Mouse (Mus musculus): ENCODE data around the gene Scrg1.
A peak's percentile ranks its signal among the peaks of the same experiment; 100 is the strongest.
"Not testable (repeated sequence)": the region's sequence is repeated elsewhere in the genome, so short reads cannot be mapped to it uniquely, and the experiment has no call there.

Gene Scrg1

GRCm38 (mm10) chr8:57510791-57511315 lies 55.1 kb downstream of the Scrg1 start:
- no peak for DNase-seq (ENCODE audit: low spot score)

- peak; percentile 99 for DNase-seq (ENCODE audit: low spot score)
Observed at GRCm38 (mm10) chr8:57511316-57512118, 55.8 kb downstream of the Scrg1 start, which contains the start of gene Hmgb2. TSS of gene Hmgb2 (plus strand) at chr8:57511907.

DNA sequence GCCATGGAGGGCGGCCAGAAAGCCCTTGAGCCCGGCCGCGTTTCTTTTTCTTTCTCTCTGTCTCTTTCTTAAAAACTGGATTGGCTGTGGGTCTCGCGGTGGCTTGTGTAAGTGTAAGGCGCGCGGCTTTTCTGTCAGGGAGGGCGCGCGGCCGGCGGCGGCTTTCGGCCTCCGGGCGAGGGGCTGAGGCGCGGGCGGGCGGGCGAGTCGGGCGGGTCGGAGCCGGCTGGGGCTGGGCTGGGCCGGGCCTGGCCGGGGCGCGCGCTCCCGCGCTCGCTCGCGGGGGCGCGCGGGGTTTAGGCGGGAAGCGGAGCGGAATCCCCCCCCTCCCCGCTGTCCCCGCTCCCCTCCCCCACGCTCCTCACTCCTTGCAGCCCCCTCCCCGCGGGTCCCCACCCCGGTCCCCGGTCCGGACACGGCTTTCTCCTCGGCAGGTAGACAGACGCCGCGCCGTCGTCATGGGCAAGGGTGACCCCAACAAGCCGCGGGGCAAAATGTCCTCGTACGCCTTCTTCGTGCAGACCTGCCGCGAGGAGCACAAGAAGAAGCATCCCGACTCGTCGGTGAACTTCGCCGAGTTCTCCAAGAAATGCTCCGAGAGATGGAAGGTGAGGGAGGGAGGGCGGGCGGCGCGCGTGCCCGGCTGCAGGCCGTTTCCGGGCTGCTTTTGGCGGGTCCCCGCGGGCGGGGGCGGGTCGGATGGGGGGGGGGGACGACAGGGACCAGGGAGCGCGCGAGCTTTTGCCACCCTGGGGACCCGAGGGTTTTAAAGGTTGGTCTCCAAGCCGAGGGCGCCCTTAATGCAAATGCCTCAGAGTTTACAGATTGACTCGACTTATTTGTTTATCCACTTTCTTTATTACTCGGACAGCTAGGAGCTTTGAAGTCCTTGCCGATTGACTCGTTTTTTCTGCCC lies 56.7 kb downstream of the Scrg1 start:
- peak; percentile 47 for DNase-seq (ENCODE audit: low spot score)

- DNase-seq (ENCODE audit: low spot score): not testable (repeated sequence)
Observed at GRCm38 (mm10) chr8:57513178-57513661, 57.5 kb downstream of the Scrg1 start.

- not testable (repeated sequence) for DNase-seq (ENCODE audit: low spot score)
Observed at GRCm38 (mm10) chr8:57516685-57517084, 61.0 kb downstream of the Scrg1 start.

DNA sequence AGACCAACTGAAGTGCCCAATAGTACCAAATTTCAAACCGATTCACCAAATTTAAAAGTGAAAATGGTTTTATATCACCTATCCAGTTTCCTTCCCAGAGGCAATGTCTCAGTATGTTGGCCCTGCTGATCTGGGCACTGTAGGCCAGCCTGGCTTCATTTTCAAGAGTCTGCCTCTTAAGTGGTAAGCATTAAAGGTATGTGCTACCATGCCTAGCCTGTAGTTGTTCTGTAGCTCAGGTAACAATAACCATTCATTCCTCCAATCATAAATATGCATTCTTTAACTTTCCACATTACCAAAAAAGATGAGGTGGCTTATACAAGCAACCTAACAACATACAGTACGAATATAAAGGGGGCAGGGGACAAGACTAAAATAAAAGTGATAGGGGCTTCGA lies 62.0 kb downstream of the Scrg1 start:
- DNase-seq (ENCODE audit: low spot score): peak; percentile 18

DNA sequence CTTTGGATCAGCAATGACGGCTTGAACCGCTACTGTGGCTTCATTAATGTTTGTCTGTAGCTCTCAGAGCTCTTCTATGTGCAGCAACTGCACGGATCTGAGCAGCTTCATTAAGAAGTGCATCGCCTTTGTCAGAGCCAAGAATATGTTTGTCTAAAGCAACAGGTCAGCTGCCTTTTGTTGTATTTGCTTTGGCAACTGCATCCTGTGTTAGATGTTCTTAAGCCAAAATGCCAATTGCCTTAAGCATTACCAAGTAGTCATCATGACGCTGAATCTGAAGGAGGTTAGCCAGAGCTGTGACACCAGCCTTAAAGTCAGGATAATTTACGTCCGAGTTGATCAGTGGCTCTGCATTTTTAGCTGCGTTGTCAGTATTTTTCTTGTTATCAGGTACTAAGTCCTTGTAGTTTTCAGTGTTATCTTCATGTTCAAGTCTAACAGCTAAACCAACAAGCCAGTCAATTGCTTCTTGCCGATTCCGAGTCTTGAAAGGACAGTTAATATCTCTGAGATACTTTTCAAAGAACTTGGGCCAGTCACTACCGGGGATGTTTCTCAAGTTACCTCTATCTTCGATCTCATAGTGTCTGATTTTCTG lies 64.6 kb downstream of the Scrg1 start:
- DNase-seq (ENCODE audit: low spot score): no peak

All from embryo, embryonic 10 days (tissue).